Mouse (Mus musculus) embryonic facial prominence, embryonic 12.5 days (tissue): Measurements from ENCODE around the gene Cdt1. TPM values are rescaled to one million over a fixed set of nuclear protein-coding genes. Genes with fewer than 3 reads are reported as not detected.
A peak's percentile ranks its signal among the peaks of the same experiment; 100 is the strongest.

Experiments used
- ATAC-seq: fragments of 200-750 bp; cut with Nextera tagmentation; 2 replicates; pipeline ENCODE4 v1.8.0; 2017; ENCODE audit not compliant: insufficient number of reproducible peaks, insufficient read depth, low FRiP score, low TSS enrichment
- H3K27ac ChIP-seq: fragments of 300-500 bp; sonication (generic); 2 replicates; pipeline ENCODE4 v1.5.1; 2016; ENCODE audit warnings: mild to moderate bottlenecking
- H3K27me3 ChIP-seq: fragments of 300-500 bp; sonication (generic); 2 replicates; pipeline ENCODE4 v1.6.1; 2016; ENCODE audit warnings: mild to moderate bottlenecking, moderate library complexity
- H3K36me3 ChIP-seq: fragments of 300-500 bp; sonication (generic); 2 replicates; pipeline ENCODE4 v1.6.1; 2016; ENCODE audit warnings: mild to moderate bottlenecking
- H3K4me1 ChIP-seq: fragments of 300-500 bp; sonication (generic); 2 replicates; pipeline ENCODE4 v1.6.1; 2016
- H3K4me2 ChIP-seq: fragments of 300-500 bp; sonication (generic); replicated peaks from 2 replicates; pipeline ENCODE4 v1.6.1; 2016; ENCODE audit warnings: mild to moderate bottlenecking, moderate library complexity
- H3K4me3 ChIP-seq: fragments of 300-500 bp; sonication (generic); 2 replicates; pipeline ENCODE4 v1.5.1; 2016; ENCODE audit warnings: mild to moderate bottlenecking
- H3K9ac ChIP-seq: fragments of 300-500 bp; sonication (generic); 2 replicates; pipeline ENCODE4 v1.6.1; 2016; ENCODE audit warnings: mild to moderate bottlenecking, moderate library complexity
- H3K9me3 ChIP-seq: fragments of 300-500 bp; sonication (generic); 2 replicates; pipeline ENCODE4 v1.6.1; 2016; ENCODE audit warnings: mild to moderate bottlenecking, moderate library complexity
- WGBS: fragments of 180-500 bp; shearing (Covaris S2); methylation state at CpG from one replicate; pipeline ENCODE4 v1.1.7; 2016; 5-methylcytosine and 5-hydroxymethylcytosine counted together
- polyA plus RNA-seq: library from polyadenylated mRNA; unstranded; fragments of >200 nt; fragmentation: Nextera tagmentation; extraction: Ambion mirVana; gene quantifications from 2 replicates; pipeline ENCODE4 v1.2.1, GENCODE M21; 2016

The Cdt1 gene
- 41.2 and 41.6 TPM in 2 replicates for polyA plus RNA-seq

DNA sequence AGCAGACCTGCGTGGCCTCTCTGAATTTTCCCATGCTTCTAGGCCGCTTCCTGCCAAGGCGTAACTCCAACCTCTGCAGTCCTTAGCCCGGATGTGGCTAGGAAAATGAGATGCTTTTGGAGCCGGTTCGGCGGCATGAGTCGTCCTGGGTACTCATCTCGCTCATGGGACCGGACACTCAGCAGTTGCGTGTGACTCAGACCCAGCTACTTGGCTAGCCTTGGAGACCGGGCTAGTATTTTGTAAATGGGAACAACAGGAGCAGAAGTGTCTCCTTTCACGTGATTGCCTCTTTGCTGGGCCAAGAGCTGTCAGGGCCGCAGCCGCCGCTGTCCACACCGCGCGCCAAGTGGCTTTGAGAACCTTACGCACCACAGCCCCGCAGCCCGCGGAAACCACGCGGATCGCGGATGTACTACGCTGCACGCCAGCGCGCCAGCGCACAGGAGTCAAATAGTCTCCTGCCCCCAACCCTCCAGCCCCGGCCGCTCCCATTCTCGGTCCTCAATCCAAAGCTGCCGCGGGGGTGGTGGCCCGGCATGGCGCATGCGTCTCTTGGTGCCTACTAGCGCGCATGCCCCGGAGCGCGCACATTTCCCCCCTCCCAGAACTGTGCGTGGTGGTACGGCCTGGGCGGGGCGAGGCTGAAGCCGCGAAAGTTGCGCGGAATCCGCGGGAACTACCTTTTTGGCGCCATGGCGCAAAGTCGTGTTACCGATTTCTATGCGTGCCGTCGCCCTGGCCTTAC lies at the start of gene Cdt1:
TSS of gene Cdt1 (plus strand) at position 655 of the 748 bp plus-strand sequence.
- ATAC-seq: peak; percentile 96
- no peaks in the 10 kb centered on the region for H3K9me3 ChIP-seq
- peak within 1 kb of the TSS; percentile 91 for H3K4me3 ChIP-seq
- H3K27me3 ChIP-seq: no peaks in the 10 kb centered on the region
- H3K27ac ChIP-seq: peak within 1 kb of the TSS; percentile 94
- peaks cover 19% of the 10 kb centered on the region for H3K4me1 ChIP-seq
- peak within 1 kb of the TSS; percentile 93 for H3K9ac ChIP-seq
- H3K36me3 ChIP-seq: peaks cover 35% of the 10 kb centered on the region
- WGBS: under 1% methylated on average over 62 of the region's 62 CpGs
- H3K4me2 ChIP-seq: peak within 1 kb of the TSS; percentile 81

DNA sequence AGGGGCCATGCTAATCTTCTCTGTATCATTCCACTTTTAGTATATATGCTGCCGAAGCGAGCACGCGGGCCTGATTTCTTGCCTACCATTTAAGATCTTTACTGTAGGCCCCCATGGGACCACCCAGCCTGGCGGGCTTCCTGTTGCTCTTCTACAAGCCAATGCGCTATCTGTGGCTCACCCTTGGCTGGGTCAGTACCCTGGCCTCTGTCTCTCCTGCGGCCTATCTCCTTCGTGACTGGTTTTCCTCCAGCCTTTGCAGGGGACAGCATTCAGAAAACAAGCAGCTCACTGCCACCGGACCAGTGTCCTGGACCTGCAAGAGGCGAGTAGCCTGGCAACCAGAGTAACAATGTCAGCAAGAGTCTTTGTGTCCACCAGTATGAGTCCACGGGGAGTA lies 47.2 kb upstream of the Cdt1 start:
- Histone ChIP-seq H3K4me3 (no peak overlapping the region), H3K4me1 (peaks cover 42% of the 10 kb centered on the region), H3K27ac (no peak overlapping the region), H3K9me3 (no peaks in the 10 kb centered on the region), H3K9ac (no peak overlapping the region), H3K36me3 (no peaks in the 10 kb centered on the region), H3K27me3 (no peaks in the 10 kb centered on the region), H3K4me2 (no peak overlapping the region)
- WGBS: 67% methylated on average over 11 of the region's 11 CpGs
- no peak for ATAC-seq

DNA sequence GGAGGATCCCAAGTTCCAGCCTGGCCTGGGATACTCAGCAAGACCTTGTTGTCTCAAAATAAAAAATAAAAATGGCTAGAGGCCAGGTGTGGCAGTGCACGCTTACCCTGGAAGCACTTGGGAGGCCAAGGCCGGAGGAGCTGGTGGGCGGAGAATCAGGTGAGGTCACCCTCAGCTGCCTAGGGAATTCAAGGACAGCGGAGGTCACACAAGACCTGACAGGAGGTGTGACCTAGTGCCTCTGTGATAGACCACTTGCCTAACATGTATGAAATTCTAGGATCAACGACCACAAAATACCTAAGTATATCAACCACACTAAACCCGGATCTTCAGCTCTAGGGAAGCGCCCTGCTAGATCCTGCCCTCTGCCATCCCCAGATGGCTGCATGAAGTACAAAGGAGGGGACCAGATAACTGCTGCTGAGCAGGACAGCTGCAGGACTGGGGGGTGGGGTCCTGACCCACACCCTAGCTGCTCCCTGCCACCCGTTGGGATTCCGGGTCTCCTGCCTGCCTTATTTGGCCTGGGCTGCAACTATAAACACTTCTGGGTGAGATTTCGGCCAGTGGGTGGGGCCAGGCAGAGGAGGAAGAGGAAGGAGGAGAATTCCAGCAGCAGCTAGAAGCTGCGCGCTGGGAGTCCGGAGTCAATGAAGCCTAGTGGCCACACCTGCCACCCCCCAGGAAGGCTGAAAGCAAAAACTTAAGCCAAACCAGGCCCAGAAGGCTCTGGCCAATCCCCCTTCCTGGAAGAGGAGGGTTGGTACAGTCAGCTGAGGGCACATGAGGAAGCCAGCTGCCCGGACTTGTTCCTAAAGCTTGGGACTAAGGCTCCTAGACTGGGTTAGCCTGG lies 44.8 kb upstream of the Cdt1 start:
- no peak overlapping the region for H3K4me3 ChIP-seq
- H3K27me3 ChIP-seq: no peaks in the 10 kb centered on the region
- 0 out of 2 replicates have a peak overlapping the region, but pooled peaks have one; percentile 21 for H3K9ac ChIP-seq
- WGBS: 55% methylated on average over 14 of the region's 14 CpGs
- no peak for ATAC-seq
- peak overlapping the region; percentile 29; the same call in 1 of the 2 replicates for H3K4me2 ChIP-seq
- no peaks in the 10 kb centered on the region for H3K9me3 ChIP-seq
- peaks cover 38% of the 10 kb centered on the region for H3K4me1 ChIP-seq
- no peaks in the 10 kb centered on the region for H3K36me3 ChIP-seq
- peak overlapping the region; percentile 67; the same call in 1 of the 2 replicates for H3K27ac ChIP-seq

DNA sequence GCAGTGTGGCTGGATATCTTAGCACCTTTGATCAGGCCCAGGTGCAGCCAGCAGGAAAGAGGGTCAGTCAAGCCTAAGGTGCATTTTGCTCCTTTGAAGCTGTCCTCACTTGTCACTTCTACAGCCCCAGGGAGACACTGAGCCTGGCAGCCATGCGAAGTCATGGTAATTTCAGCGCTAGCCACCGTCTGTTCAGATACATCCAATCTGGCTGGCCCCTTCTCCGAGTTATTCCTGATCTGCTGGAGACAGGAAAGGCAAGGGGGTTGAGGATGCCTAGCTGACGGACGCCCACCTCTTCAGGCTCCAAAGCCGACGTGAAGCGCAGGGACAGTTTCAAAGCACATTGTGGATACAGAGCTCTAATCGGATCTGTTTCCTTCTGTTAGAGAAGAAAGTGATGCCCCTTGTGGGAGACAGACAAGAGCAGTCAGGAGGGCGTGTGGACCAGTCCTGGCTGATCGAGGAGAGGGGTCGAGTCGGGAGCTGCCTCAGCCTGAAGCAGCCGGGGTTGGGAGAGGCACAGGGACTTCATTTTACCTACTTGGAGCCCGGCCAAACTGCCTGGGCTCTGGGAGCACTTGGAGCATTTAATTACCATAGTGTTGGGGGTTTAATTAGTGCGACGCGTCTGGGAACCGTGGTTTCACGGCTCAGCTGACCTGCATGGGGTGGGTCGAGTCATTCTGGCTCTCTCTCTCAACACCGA lies 44.0 kb upstream of the Cdt1 start:
- Histone ChIP-seq H3K4me3 (no peak overlapping the region), H3K9ac (0 out of 2 replicates have a peak overlapping the region, but pooled peaks have one; percentile 21), H3K4me2 (peak overlapping the region; percentile 29), H3K9me3 (0 out of 2 replicates have a peak, but pooled peaks cover 4% of the 10 kb centered on the region), H3K36me3 (no peaks in the 10 kb centered on the region), H3K27me3 (no peaks in the 10 kb centered on the region), H3K4me1 (peaks cover 34% of the 10 kb centered on the region), H3K27ac (peak overlapping the region; percentile 67)
- 23% methylated on average over 23 of the region's 23 CpGs for WGBS
- no peak for ATAC-seq

- Histone ChIP-seq H3K27me3 (no peaks in the 10 kb centered on the region), H3K9ac (no peak overlapping the region), H3K27ac (0 out of 2 replicates have a peak overlapping the region, but pooled peaks have one; percentile 67), H3K4me2 (no peak overlapping the region), H3K4me3 (no peak overlapping the region), H3K36me3 (no peaks in the 10 kb centered on the region), H3K9me3 (0 out of 2 replicates have a peak, but pooled peaks cover 4% of the 10 kb centered on the region), H3K4me1 (peaks cover 34% of the 10 kb centered on the region)
- ATAC-seq: no peak
- WGBS: 77% methylated on average over 6 of the region's 6 CpGs
Measured at GRCm38 (mm10) chr8:122524506-122524905, 43.3 kb upstream of the Cdt1 start.

DNA sequence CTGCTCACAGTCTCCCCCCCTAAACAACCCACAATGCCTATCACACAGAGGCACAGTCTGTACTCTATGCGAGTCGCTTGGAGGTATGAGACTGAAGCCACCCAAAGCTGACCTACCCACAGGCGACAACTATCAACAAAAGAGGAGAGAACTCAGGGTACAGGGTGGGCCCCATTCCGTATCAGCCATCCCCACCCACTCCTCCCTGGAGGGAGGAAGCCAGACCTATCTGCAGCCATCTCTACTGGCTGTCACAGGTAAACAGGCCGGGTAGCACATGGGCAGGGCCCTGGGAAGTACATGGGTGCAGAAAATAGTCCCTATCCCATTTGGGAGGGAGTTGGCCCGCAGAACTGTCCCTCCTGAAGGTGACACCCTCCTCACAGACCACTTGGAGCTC lies 42.8 kb upstream of the Cdt1 start:
- no peak for ATAC-seq
- no peak overlapping the region for H3K9ac ChIP-seq
- no peak overlapping the region for H3K4me3 ChIP-seq
- H3K4me1 ChIP-seq: peaks cover 34% of the 10 kb centered on the region
- H3K27ac ChIP-seq: 0 out of 2 replicates have a peak overlapping the region, but pooled peaks have one; percentile 30
- H3K36me3 ChIP-seq: no peaks in the 10 kb centered on the region
- 0 out of 2 replicates have a peak, but pooled peaks cover 4% of the 10 kb centered on the region for H3K9me3 ChIP-seq
- H3K27me3 ChIP-seq: no peaks in the 10 kb centered on the region
- WGBS: 80% methylated on average over 6 of the region's 6 CpGs
- H3K4me2 ChIP-seq: no peak overlapping the region

DNA sequence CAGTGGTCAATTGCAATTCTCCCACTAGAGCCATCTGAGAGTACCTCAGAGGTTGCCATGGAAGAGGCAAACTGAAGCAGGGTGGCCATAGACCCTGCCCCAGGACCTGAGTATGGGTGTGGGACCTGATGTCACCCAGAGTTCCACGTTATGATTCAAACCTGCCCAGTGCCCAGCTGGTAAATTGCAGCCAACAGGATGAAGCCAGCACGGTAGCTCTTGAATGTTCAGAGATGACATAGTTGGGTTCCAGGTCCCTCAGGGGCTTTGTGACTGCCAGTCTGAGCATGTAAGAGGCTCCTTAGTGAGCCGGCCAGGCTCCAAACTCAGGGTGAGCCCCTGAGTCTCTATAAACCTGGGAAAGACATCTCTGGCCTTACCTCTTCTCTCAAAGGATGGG lies 41.7 kb upstream of the Cdt1 start:
- 0 out of 2 replicates have a peak overlapping the region, but pooled peaks have one; percentile 4 for H3K27ac ChIP-seq
- 0 out of 2 replicates have a peak, but pooled peaks cover 4% of the 10 kb centered on the region for H3K9me3 ChIP-seq
- no peaks in the 10 kb centered on the region for H3K27me3 ChIP-seq
- no peak overlapping the region for H3K9ac ChIP-seq
- no peak overlapping the region for H3K4me3 ChIP-seq
- ATAC-seq: no peak
- peaks cover 34% of the 10 kb centered on the region for H3K4me1 ChIP-seq
- no peak overlapping the region for H3K4me2 ChIP-seq
- no peaks in the 10 kb centered on the region for H3K36me3 ChIP-seq
- WGBS: 61% methylated on average over 3 of the region's 3 CpGs

GRCm38 (mm10) chr8:122526526-122527170 lies 41.2 kb upstream of the Cdt1 start:
- 51% methylated on average over 7 of the region's 7 CpGs for WGBS
- Histone ChIP-seq H3K9ac (no peak overlapping the region), H3K27me3 (no peaks in the 10 kb centered on the region), H3K9me3 (0 out of 2 replicates have a peak, but pooled peaks cover 4% of the 10 kb centered on the region), H3K4me1 (peaks cover 39% of the 10 kb centered on the region), H3K4me3 (no peak overlapping the region), H3K4me2 (no peak overlapping the region), H3K36me3 (no peaks in the 10 kb centered on the region), H3K27ac (0 out of 2 replicates have a peak overlapping the region, but pooled peaks have one; percentile 4)
- ATAC-seq: no peak

- H3K4me1 ChIP-seq: peaks cover 38% of the 10 kb centered on the region
- no peak overlapping the region for H3K4me2 ChIP-seq
- no peaks in the 10 kb centered on the region for H3K27me3 ChIP-seq
- H3K36me3 ChIP-seq: no peaks in the 10 kb centered on the region
- WGBS: 91% methylated on average over 3 of the region's 3 CpGs
- 0 out of 2 replicates have a peak, but pooled peaks cover 4% of the 10 kb centered on the region for H3K9me3 ChIP-seq
- H3K27ac ChIP-seq: no peak overlapping the region
- H3K4me3 ChIP-seq: no peak overlapping the region
- ATAC-seq: no peak
- no peak overlapping the region for H3K9ac ChIP-seq
Measured at GRCm38 (mm10) chr8:122527937-122528336, 39.9 kb upstream of the Cdt1 start.

GRCm38 (mm10) chr8:122529159-122529558 lies 38.7 kb upstream of the Cdt1 start:
- H3K27ac ChIP-seq: no peak overlapping the region
- no peak overlapping the region for H3K9ac ChIP-seq
- WGBS: 89% methylated on average over 4 of the region's 4 CpGs
- H3K4me2 ChIP-seq: no peak overlapping the region
- no peak for ATAC-seq
- 0 out of 2 replicates have a peak, but pooled peaks cover 4% of the 10 kb centered on the region for H3K9me3 ChIP-seq
- no peak overlapping the region for H3K4me3 ChIP-seq
- peaks cover 26% of the 10 kb centered on the region for H3K4me1 ChIP-seq
- no peaks in the 10 kb centered on the region for H3K27me3 ChIP-seq
- no peaks in the 10 kb centered on the region for H3K36me3 ChIP-seq
